Mouse (Mus musculus): ENCODE measurements at regions not wholly inside any gene's neighbourhood (a gene's known extent, or its start where the extent isn't known, plus 50 kb on each side); places are given as distances from the start of the nearest gene placed in this dataset.

- H3K36me3 ChIP-seq (ENCODE audit: control insufficient read depth, insufficient read depth) = no peaks in the 10 kb centered on the region
- ATAC-seq = no peak
- TF ChIP-seq CTCF (IDR thresholded peaks at IDR 0.05; ENCODE audit: low read depth) = no peak
Observed at GRCm38 (mm10) chr14:76911271-76911670, 125.3 kb upstream of the Ccdc122 start.

GRCm38 (mm10) chr14:76910186-76910585 lies 126.4 kb upstream of the Ccdc122 start:
- Histone ChIP-seq H3K4me1 (replicated peaks; ENCODE audit: control insufficient read depth, insufficient read depth, low read length) (no peaks in the 10 kb centered on the region), H3K4me3 (ENCODE audit: low read depth, low read length) (no peak overlapping the region), H3K9me3 (ENCODE audit: control insufficient read depth) (no peaks in the 10 kb centered on the region), H3K4me2 (replicated peaks; ENCODE audit: low read depth) (no peak overlapping the region), H3K27ac (ENCODE audit: low read depth, low read length) (no peak overlapping the region), H3K27me3 (replicated peaks; ENCODE audit: control insufficient read depth, insufficient read depth, low read length) (no peaks in the 10 kb centered on the region), H3K9ac (ENCODE audit: low read depth, low read length) (no peak overlapping the region), H3K36me3 (ENCODE audit: control insufficient read depth, insufficient read depth) (no peaks in the 10 kb centered on the region)
- no peak for TF ChIP-seq CTCF (IDR thresholded peaks at IDR 0.05; ENCODE audit: low read depth)
- WGBS = 90% methylated on average over 5 of the region's 5 CpGs
- no peak for ATAC-seq

More at GRCm38 (mm10) chr14:76911271-76911670, 125.3 kb upstream of the Ccdc122 start:
- H3K4me3 ChIP-seq (ENCODE audit: low read depth, low read length) = no peak overlapping the region
- no peaks in the 10 kb centered on the region for H3K4me1 ChIP-seq (replicated peaks; ENCODE audit: control insufficient read depth, insufficient read depth, low read length)
- H3K27me3 ChIP-seq (replicated peaks; ENCODE audit: control insufficient read depth, insufficient read depth, low read length) = no peaks in the 10 kb centered on the region
- WGBS = 80% methylated on average over 5 of the region's 5 CpGs
- no peak overlapping the region for H3K27ac ChIP-seq (ENCODE audit: low read depth, low read length)
- no peak overlapping the region for H3K4me2 ChIP-seq (replicated peaks; ENCODE audit: low read depth)
- H3K9ac ChIP-seq (ENCODE audit: low read depth, low read length) = no peak overlapping the region
- no peaks in the 10 kb centered on the region for H3K9me3 ChIP-seq (ENCODE audit: control insufficient read depth)

DNA sequence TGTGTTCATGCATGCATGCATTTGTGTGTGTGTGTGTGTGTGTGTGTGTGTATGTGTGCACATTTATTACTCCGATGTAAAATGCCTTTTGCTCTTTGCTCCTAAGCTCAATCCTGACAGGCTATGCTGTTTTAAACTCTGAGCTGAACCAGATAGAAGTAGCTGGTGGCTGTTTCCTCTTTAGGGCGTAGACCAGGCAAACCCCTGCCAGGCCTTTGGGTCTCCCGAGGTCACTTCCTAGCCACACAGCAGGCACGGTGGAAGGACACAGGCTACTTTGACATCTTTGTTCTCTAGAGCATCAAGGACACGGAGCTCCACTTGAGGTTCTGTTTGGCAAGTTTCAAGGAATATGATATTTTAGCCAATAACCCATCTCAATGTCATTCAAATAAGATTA lies 128.6 kb upstream of the Ccdc122 start:
- TF ChIP-seq CTCF (IDR thresholded peaks at IDR 0.05; ENCODE audit: low read depth) = no peak
- Histone ChIP-seq H3K9me3 (ENCODE audit: control insufficient read depth) (no peaks in the 10 kb centered on the region), H3K4me1 (replicated peaks; ENCODE audit: control insufficient read depth, insufficient read depth, low read length) (no peaks in the 10 kb centered on the region), H3K27ac (ENCODE audit: low read depth, low read length) (no peak overlapping the region), H3K36me3 (ENCODE audit: control insufficient read depth, insufficient read depth) (no peaks in the 10 kb centered on the region), H3K4me3 (ENCODE audit: low read depth, low read length) (no peak overlapping the region), H3K4me2 (replicated peaks; ENCODE audit: low read depth) (no peak overlapping the region), H3K9ac (ENCODE audit: low read depth, low read length) (no peak overlapping the region), H3K27me3 (replicated peaks; ENCODE audit: control insufficient read depth, insufficient read depth, low read length) (no peaks in the 10 kb centered on the region)
- WGBS = 52% methylated on average over 5 of the region's 5 CpGs
- no peak for ATAC-seq

DNA sequence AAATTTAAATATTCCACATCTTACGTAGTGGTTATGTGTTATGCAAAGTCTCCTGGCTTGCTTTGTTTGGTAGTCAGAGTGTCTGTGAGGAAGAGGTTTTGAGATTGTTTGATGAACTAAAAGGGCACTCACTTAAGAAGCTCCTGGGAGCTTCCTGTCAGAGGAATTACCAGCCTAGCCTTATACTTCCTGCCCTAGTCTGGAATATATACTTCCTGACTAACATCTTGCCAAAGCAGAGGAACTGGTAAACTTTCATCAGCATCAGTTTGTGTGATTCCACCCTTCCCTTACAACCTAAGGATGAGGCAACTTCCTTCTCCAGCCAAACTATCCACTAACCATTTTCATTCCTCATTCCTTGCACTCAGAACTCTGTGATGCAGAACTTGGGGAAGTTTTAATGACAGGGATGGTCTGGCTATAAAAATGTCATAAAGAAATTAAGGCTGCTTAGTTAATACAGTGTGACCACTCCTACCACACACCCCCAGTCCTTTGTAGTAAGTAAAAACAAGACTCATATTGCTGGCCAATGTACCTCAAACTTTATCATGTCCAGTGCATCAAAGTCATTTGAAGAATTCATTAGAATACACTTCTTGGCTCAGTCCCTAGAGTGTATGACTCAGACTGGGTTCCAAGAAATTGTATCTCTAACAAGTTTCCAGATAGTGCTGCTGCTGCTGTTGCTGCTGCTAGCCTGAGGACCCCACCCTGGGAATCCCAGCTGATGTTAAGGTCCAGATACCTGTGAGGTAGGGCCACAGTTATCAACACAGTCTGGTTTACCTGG lies 133.4 kb upstream of the Ccdc122 start:
- Histone ChIP-seq H3K4me2 (replicated peaks; ENCODE audit: low read depth) (no peak overlapping the region), H3K9me3 (ENCODE audit: control insufficient read depth) (no peaks in the 10 kb centered on the region), H3K36me3 (ENCODE audit: control insufficient read depth, insufficient read depth) (no peaks in the 10 kb centered on the region), H3K4me3 (ENCODE audit: low read depth, low read length) (no peak overlapping the region), H3K4me1 (replicated peaks; ENCODE audit: control insufficient read depth, insufficient read depth, low read length) (no peaks in the 10 kb centered on the region), H3K27ac (ENCODE audit: low read depth, low read length) (no peak overlapping the region), H3K9ac (ENCODE audit: low read depth, low read length) (no peak overlapping the region), H3K27me3 (replicated peaks; ENCODE audit: control insufficient read depth, insufficient read depth, low read length) (no peaks in the 10 kb centered on the region)
- WGBS = 73% methylated on average over 1 of the region's 1 CpGs
- no peak for TF ChIP-seq CTCF (IDR thresholded peaks at IDR 0.05; ENCODE audit: low read depth)
- ATAC-seq = no peak

DNA sequence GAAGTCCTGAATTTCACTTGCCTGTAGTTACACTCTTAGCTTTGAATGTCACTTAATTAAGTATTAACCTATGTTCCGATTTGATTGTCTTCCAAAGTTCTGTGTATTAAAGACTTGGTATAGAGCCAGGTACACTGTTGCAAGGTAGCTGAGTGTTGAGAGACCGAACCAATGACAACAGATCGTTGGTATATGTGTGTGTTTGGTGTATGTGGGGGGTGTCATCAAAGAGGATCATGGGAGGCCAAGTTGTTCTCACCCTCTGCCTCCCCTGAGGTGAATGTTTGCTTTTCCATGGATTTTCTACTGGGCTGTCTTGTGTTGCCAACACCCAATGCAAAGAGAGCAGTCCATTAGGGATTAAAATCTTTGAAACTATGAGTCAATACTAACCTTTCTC lies 135.1 kb upstream of the Ccdc122 start:
- Histone ChIP-seq H3K27me3 (replicated peaks; ENCODE audit: control insufficient read depth, insufficient read depth, low read length) (no peaks in the 10 kb centered on the region), H3K9me3 (ENCODE audit: control insufficient read depth) (no peaks in the 10 kb centered on the region), H3K4me3 (ENCODE audit: low read depth, low read length) (no peak overlapping the region), H3K9ac (ENCODE audit: low read depth, low read length) (no peak overlapping the region), H3K4me2 (replicated peaks; ENCODE audit: low read depth) (no peak overlapping the region), H3K36me3 (ENCODE audit: control insufficient read depth, insufficient read depth) (no peaks in the 10 kb centered on the region), H3K27ac (ENCODE audit: low read depth, low read length) (no peak overlapping the region), H3K4me1 (replicated peaks; ENCODE audit: control insufficient read depth, insufficient read depth, low read length) (no peaks in the 10 kb centered on the region)
- no peak for ATAC-seq
- TF ChIP-seq CTCF (IDR thresholded peaks at IDR 0.05; ENCODE audit: low read depth) = no peak
- WGBS = 92% methylated on average over 3 of the region's 3 CpGs

DNA sequence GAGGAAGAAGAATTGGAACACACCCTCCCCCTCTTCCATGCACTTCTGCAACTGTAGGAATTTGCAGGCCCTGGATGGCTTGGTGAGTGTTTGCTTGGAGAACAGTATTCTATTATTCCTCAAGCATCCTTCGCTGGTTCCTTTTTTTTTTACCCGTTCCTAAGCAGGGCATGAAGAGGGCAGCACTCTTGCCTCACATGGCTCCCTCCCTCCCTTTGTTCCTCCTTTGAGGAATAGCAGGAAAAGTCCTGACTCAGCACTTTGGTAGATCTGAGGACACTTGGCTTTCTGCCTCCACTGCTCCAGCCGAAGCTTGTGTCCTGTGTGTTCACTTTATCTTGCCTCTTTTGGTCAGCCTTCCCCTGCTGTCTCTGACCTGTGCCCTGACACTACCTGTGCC lies 137.2 kb upstream of the Ccdc122 start:
- no peak for TF ChIP-seq CTCF (IDR thresholded peaks at IDR 0.05; ENCODE audit: low read depth)
- H3K27me3 ChIP-seq (replicated peaks; ENCODE audit: control insufficient read depth, insufficient read depth, low read length) = no peaks in the 10 kb centered on the region
- no peak overlapping the region for H3K9ac ChIP-seq (ENCODE audit: low read depth, low read length)
- H3K27ac ChIP-seq (ENCODE audit: low read depth, low read length) = no peak overlapping the region
- H3K4me2 ChIP-seq (replicated peaks; ENCODE audit: low read depth) = no peak overlapping the region
- H3K4me1 ChIP-seq (replicated peaks; ENCODE audit: control insufficient read depth, insufficient read depth, low read length) = no peaks in the 10 kb centered on the region
- no peaks in the 10 kb centered on the region for H3K9me3 ChIP-seq (ENCODE audit: control insufficient read depth)
- H3K4me3 ChIP-seq (ENCODE audit: low read depth, low read length) = no peak overlapping the region
- ATAC-seq = no peak
- WGBS = 46% methylated on average over 3 of the region's 3 CpGs
- no peaks in the 10 kb centered on the region for H3K36me3 ChIP-seq (ENCODE audit: control insufficient read depth, insufficient read depth)

All from intestine, postnatal 0 days (tissue).